Mouse (Mus musculus) frontal cortex, postnatal 36 days (tissue): ENCODE results near the gene Fig4.
A peak's percentile ranks its signal among the peaks of the same experiment; 100 is the strongest.

Source experiments
- DNase-seq, 2 experiments: peaks; one replicate each; pipeline ENCODE4 v3.0.0; 2022; ENCODE audit warnings: low spot score in 2 of 2

Gene Fig4

GRCm38 (mm10) chr10:41302689-41303431 lies at the start of gene Fig4:
TSS of gene Fig4 (minus strand) at chr10:41303260.
- peak; percentile 81 to 82 for DNase-seq

- no peak for DNase-seq
Measured at GRCm38 (mm10) chr10:41341346-41341745, 38.3 kb upstream of the Fig4 start.

- DNase-seq: no peak
Measured at GRCm38 (mm10) chr10:41332533-41333043, 29.5 kb upstream of the Fig4 start.

- DNase-seq: no peak
Measured at GRCm38 (mm10) chr10:41315866-41316265, 12.8 kb upstream of the Fig4 start.

DNA sequence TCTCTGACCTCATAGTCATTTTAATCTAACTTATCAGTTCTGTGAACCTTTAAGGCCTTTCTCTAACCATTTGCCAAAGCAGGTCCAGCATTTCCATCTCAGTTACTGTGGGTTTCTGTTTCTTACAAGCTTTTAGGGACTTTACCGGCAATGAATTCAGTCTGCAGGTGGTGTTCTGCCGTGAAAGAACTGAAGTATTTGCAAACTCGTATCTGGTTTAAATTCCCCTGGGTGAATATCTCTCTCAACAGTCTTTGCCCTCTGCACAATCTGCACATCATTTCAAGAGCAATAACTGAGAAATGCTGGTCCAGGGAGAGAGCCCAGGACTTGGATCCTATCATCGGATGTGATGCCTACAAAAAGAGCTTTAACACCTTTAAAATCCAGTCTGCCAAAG lies 5.1 kb upstream of the Fig4 start:
- DNase-seq: no peak

- DNase-seq: no peak
Measured at GRCm38 (mm10) chr10:41304961-41305455, 1.9 kb upstream of the Fig4 start.

DNA sequence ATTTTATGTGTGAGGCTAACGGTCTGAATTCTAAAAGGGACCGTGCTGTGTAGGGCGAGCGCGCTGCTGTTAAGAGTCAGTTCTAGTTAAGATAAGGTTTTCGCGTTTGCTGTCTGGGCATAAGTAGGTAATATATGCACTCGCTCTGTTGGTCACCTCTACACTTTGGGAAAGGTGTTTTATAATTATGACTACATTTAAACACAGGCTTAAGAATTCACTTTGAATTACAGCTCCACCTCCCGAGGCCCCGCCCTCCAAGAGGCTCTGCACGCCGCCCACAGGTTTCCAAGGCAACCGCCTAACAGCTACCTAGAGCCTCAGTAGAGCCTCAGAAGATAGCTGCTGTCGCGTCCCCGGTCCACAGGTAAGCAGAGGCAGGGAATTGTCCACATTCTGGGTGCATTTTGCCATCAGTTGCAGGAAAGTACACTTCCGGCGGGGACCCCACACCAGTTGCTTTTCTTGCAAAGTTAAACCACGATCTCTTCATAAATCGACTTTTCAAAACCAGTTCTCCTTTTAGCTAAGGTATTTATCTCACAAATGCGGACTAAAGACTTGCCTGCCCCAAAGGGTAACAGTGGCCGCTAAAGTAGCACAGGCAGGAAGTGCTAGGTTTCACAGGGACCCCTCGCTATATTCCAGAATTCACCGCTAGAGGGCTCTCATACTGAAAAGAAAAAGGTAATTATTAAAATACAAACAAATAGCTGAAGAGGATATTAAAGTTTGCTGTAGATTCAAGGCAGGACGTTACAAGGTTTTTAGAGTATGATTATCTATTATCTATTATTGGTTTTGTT lies 782 bp upstream of the Fig4 start, which contains the start of gene Ak9:
Gene Ak9, plus strand, starts transcription at position 342 of the 806 bp plus-strand sequence.
- peak; percentile 86 to 90 for DNase-seq

GRCm38 (mm10) chr10:41300161-41300560 lies 2.9 kb downstream of the Fig4 start:
- no peak for DNase-seq

DNA sequence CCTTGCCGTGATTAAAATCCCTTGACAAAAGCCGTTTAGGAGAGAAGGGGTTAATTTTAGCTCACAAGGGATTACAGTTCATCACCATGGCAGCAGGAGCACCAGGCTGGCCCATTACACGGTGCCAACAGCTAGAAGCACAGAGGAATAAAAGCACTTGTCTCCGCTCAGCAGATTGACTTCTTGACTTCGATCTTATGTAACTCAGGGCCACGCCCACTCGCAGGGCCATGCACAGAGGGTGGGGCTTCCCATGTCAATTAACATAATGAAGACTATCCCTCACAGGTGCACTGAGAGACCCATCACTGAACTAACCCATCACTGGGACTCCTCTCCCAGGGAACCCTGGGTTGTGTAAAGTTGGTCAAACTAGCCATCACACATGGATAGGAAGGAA lies 7.9 kb downstream of the Fig4 start:
- no peak for DNase-seq

- DNase-seq: no peak
Measured at GRCm38 (mm10) chr10:41294734-41295133, 8.3 kb downstream of the Fig4 start.

GRCm38 (mm10) chr10:41293019-41293418 lies 10.0 kb downstream of the Fig4 start:
- DNase-seq: no peak

- no peak for DNase-seq
Measured at GRCm38 (mm10) chr10:41291021-41291420, 12.0 kb downstream of the Fig4 start.

GRCm38 (mm10) chr10:41288771-41289415 lies 14.2 kb downstream of the Fig4 start:
- DNase-seq: peak; percentile 86 to 91

DNA sequence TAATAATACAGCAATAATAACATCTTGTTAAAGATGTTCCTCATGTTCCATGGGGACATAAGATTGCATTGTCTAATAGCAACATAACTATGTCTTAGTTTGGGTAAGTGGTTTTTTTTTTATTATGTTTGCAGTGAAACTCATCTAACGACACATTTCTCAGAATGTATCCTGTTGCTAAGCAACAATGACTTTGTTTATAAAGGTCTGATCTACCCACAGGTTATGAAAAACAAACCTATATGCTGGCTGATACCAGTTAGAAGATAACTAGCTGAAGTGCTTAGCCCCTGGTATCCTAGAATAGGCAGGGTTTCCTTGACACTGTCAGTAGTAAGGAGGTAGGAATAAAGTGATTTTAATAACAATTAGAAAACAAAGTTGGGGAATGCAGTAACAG lies 15.0 kb downstream of the Fig4 start:
- DNase-seq: no peak

DNA sequence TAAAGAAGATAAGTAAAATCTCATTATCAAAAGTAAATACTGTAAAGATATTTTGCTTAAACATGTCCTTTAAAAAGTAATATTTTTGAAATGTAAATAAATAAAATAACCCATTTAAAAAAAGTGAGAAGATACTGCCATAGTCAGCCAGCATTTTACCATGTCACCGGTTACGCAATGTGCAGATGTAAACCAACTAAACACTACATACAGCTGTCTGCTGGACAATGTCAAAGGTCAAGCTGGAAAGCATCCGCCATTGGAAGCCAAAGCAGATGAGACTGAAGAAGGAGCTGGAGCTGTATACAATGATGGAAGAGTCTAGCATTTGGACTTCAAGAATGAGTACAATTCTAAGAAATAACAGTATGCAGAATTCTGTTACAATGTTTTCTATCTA lies 15.4 kb downstream of the Fig4 start:
- DNase-seq: no peak

- DNase-seq: no peak
Measured at GRCm38 (mm10) chr10:41282086-41282485, 21.0 kb downstream of the Fig4 start.

- peak in 1 of 2 experiments; percentile 13 for DNase-seq
Measured at GRCm38 (mm10) chr10:41280796-41281195, 22.3 kb downstream of the Fig4 start.

DNA sequence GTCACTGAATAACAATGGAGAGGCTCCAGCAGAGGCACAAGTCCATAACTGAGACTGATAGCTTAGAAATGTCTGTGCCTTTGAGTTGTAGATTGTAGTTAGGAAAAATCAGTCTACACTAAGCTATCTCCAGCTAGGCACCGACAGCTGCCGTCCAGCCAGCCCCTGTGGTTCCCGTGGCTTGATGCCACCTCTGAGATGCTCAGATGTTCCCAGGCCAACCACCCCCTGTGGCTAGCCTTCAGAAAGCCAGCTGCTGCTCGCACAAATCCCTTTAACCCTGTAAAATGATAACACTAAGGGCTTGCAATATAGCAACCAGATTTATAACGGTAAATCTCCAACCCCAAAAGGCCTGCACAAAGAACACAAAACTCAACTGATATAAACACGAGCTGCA lies 22.9 kb downstream of the Fig4 start:
- no peak for DNase-seq

DNA sequence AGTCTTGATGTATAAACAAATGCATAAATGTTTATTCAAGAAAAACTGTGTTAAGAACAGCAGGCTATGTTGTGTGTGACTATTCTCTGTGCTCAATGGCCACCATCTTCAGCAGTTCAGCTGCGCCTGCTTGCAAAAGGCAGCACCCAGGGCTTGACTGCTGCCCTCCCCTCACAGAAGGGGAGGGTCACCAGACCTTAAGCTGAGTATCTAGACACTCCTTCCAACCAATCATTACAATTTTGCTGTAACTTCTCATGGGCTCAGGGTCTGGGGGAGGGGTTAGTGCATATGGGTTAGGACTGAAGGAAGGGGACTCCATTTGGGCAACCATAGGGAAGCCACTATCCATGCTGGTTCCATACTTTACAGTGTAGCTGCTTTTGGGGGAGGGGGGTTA lies 24.3 kb downstream of the Fig4 start:
- DNase-seq: no peak

- DNase-seq: no peak
Measured at GRCm38 (mm10) chr10:41274871-41275270, 28.2 kb downstream of the Fig4 start.

GRCm38 (mm10) chr10:41271860-41272259 lies 31.2 kb downstream of the Fig4 start:
- peak in 1 of 2 experiments; percentile 14 for DNase-seq

DNA sequence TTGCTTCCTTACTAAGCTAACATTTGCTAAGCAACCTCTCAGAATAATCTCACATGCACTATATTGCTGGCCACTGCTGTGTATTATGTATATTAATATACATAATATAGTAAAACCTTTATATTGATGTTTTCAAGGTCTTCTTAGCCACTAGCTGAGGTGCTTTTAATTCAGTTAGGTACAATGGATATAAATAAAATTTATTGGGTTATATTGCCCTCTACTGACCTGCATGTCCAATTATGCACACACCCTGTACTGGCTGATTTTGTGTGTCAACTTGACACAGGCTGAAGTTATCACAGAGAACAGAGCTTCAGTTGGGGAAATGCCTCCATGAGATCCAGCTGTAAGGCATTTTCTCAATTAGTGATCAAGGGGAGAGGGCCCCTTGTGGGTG lies 41.2 kb downstream of the Fig4 start:
- no peak for DNase-seq
